Mouse (Mus musculus): ENCODE measurements around the gene Stx3.

Stx3 gene

DNA sequence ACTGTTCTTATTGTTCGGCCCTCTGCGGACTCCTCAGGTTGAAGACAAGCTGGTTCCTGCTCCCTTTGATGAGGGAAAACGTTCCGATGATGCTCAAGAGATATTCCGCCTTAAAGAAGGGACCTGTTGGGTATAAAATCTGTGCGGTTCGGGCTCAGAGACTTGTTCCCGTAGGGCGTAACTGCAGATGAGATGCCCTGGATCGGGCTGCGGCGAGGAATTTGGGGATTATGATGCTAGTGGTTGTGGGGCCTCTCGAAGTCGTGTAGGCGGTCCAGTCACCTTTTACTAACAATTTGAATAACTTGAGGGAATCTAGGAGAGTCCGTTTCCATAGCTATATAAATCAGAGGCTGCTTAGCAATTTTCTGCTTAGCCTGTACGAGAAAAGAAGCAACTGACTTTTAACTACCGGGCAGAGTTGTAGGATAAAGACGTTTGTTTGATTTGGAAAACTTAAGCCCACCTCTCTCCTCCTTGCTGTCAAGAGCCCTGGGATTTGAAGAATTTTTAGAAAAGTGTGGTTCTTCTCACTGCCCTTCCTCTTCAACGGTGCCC, at the start of gene Stx3:
Stx3 (minus strand) TSS at position 261 of the 558 bp plus-strand sequence.
- DNase-seq, result no peak

DNA sequence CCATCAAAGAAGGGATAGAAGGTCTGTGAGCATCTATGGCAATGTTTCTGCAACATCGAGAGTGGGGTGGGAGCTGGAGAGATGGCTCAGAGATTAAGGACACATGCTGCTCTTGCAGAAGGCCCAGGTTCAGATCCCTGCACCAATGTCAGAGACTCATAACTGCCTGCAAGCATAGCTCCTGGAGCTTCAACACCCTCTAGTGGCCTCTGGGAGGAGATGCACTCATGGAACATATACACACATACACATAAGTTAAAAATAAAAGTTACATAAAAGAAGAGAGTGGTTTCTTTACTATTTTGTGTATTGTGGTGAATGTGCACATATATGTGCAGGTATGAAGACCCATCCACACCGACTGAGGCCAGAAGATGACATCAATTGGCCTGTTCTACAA, 48.6 kb upstream of the Stx3 start:
- DNase-seq, result no peak

DNA sequence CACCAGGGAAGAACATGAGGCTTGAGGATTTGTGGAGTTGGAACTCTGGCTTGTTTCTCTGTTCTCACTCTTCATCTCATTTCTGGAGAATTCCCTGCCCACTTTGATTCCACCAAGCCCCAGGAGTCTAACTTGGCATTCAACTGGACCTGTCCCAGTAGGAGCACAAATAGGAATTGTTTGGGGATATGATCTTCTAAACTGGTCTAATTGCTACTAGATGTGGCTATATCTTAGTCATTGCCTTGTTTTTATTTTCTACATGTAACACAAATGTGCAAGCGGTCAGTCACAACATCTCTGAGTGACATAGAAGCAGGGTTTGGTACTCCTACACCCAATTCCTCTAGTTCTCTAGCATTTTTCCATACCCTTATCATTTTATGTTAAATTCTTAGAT, 41.8 kb upstream of the Stx3 start, which contains the start of gene Olfr1418:
Olfr1418 (minus strand) TSS at position 101 of the 400 bp plus-strand sequence.
- DNase-seq, result no peak

DNA sequence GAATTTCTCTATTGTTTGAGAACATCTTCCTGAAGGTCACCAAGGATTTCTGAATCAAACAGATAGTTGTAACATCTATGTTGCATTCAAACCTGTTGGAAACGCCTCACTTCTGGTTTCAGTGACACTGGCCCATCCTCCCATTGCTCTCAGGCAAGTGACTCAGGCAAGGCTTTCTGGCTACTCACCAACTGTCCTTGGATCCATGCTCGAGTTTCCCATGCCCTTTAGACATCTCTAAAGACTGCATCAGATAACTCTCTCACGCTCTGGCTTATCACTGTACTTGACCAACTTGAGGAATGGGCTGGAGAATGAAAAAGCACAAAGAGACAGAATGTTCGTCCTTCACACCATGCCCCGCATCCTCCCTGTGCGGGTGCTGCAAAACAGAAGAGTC, 37.3 kb upstream of the Stx3 start:
- no peak for DNase-seq

DNA sequence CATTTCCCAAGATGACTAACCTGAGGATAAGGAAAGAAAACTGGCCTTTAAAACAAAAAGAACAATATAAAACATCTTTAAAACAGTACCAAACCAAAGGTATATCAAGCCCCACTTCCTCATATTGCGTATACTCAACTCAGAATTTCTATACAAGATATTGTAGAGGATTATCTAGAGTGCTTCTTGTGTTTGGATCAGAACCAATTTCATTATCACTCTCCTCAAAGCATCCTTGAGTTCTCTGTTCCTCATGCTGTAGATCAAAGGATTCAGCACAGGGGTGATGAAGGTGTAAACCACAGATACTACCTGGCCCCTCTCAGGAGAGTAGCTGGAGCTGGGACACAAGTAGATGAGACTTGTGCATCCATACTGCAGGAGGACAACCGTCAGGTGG, 35.6 kb upstream of the Stx3 start:
- DNase-seq, result no peak

DNA sequence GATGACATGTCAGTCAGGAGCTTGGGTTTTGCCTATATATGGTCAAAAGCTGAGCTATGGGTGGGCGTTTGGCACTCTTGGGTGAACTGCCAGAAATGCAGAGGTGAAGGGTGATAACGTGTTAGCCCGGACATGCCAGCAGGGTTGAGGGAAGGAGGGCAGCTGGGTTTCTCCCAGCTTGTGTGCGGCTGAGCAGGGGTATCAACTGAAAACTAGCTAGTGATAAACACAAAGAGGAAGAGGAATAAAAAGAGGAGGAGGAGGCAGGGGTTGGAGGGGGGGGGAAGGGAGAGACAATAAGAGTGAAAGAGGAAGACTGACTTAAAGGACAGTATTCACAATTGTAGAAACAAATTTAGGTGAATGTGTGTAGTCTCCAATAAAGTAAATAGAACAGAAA, 33.4 kb upstream of the Stx3 start:
- DNase-seq, result no peak

DNA sequence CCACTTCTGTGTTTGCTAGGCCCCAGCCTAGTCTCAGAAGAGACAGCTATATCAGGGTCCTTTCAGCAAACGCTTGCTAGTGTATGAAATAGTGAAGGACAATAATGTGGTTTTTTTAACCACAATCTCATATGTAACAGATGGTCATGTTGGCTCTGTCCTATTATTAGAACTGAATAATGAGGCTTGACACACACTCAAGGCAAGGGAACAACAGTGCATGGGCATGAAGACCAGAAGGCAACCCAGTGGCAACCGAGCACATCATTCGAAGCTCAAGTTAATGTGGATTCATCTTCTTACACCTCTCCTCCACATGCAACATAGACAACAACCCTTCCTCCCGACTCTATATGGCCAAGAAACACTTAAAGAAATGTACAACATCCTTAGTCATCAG, 27.1 kb upstream of the Stx3 start:
- no peak for DNase-seq

DNA sequence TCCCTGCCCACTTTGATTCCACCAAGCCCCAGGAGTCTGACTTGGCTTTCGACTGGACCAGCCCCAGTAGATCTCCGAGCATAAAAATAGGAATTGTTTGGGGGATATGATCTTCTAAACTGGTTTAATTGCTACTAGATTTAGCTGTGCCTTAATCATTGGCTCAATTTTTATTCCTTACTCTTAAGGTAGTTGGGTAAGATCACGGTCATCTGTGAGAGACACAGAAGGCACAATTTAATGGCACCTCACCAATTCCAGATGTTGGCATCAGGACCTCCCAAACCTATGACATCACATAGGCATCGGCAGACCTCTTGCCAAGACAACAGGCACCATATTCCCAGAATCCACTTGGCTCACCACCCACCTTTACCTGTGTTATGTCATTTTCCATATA, 19.9 kb upstream of the Stx3 start, which contains the start of gene Olfr1417:
Olfr1417 (minus strand) TSS at position 101 of the 400 bp plus-strand sequence.
- no peak for DNase-seq

DNA sequence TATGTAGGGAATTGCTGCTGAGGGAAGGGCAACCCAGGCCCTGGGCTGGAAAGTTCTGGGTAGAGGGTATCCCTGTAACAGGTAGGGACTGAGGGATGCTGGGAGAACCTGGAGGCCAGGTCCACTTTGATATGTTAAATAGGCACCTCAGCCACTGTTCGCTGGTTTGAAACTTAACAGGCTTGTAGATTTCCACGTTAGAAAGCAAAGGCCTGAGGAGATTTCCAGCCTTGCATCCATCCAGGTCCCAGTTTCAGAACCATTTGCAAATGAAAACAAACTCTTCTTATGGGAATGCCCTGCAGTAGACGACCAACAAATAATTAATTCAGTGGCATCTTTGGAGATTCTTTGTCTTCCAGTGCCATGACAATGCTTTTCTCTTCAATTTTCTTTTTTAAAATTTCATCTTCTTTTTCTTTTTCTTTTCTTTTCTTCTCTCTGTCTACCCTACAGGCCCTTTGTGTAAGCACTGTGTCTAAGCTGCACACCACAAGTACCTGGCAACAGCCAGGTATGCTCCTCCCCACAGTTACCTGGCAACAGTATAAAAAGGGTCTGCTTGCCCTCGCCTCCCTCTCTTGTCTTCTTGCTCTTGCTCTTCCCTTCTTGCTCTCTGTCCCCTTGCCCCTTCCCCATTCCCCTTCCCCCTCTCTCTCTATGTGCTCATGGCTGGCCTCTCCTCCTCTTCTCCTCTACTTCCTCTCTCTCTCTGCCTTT, 4.3 kb upstream of the Stx3 start:
- no peak for DNase-seq

DNA sequence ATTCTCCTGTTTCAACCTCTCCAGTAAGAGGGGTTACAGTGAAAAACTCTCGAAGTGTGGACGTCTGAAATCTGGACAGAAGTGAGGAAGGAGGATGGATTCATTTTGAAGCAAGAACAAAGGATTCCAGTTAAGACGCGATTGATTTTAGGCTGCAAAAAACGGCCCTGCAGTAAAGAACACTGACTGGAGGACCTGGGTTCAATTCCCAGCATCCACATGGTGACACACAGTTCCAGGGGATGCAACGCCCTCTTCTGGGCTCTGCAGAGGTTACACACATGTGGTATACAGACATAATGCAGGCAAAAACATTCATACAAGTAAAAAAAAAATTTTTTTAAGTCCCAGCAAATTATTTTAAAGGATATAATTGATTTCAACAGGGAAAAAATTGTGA, 1.0 kb upstream of the Stx3 start:
- no peak for DNase-seq

DNA sequence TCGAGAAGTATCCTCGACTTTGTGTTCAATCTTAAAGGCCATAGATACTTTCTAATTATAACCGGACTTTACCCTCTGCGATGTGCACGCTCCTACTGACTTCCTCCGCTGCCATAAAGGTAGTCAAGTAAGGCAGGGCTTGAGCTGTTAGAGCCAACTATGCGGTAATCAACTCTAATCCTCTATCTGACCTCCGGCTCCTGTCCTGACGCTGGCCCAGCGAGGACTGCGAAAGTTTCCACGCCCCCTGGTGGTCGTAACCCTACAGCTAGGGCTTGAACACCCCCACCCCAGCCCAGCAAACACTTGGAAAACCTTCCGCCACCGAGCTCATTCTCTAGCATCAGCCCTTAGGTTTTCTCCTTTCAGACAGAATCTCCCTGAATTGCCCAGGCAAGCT, 597 bp upstream of the Stx3 start:
- DNase-seq, result peak; percentile 53 to 75

DNA sequence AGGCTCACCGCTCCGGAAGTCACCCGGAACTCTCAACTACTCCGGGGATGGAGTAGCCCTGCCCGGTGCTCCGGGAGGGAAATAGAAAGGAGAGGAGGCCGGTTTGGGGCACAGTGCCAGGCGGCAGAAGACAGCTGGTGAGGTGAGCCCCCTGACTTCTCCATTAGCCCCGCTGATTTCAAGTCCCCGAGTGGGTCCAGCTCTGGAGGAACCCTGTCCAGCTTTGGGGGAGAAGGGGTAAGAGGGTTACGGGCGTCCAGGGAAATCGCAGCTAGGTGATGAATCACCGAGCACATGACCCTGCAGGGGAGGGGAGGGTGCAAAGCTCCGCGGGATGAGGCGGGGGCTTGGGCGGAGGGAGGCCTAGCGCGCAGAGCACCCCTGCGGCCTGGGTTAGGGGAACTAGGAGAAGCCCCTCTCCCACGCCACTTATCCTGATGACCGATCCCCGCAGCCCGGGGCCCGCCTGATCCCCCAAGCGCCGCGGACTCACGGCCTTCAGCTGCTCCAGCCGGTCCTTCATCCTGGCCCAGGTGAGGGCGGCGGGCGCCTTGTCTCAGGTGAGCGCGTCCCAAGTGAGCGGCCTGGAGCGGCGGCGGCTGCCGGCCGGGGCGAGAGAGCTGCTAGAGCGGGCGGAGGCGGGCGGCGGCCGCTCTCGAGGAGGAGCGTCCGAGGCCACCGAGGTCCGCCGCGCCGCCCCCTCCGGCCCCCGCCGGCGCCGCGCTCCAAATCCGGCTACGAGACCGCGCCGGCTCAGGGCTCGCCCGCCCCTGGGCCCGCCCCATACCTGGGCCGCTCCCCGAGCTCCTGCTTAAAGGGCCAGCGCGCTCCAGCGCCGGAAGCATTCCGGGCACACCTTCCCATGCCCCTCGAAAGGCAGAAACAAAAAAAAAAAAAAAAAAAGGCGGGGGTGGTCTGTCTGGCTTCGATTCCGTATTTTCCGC, 732 bp downstream of the Stx3 start:
- DNase-seq, result peak; percentile 41 to 57

DNA sequence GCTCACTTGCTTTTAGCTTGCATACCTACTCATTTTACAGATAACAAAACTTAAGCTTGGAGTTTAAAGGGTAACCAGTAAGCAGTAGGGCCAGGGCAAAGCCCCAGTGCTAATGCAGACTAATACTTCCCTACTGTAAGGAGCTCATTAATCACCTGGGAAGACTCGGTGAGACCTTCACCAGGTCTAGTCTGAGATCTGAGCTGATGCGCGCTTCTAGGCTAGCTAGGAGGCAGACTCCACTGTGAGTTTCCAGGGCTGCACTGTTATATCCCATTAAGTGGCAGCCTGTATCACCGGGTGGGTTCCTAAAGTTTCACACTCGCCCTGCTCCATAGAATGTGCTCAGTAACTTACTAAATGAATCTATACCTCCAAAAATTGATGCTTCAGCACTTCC, 1.6 kb downstream of the Stx3 start:
- no peak for DNase-seq

DNA sequence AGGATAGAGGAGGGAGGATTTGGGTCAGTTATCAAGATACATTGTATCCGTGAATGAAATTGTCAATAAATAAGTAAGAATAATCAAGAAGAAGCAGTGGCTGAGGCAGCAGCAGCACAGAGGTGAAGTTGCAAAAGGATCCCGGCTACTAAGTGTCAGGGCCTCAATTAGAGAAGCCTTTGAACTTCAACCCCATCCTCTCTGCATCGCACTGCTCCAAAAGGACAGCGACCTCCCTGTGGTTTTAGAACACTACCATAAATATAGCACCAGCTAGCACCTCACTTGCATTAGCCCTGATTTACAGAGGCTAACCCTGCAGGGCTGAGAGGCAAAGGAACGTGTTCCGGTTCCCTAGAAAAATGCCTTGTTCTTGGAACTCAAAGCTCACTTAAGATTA, 2.5 kb downstream of the Stx3 start:
- DNase-seq, result no peak

DNA sequence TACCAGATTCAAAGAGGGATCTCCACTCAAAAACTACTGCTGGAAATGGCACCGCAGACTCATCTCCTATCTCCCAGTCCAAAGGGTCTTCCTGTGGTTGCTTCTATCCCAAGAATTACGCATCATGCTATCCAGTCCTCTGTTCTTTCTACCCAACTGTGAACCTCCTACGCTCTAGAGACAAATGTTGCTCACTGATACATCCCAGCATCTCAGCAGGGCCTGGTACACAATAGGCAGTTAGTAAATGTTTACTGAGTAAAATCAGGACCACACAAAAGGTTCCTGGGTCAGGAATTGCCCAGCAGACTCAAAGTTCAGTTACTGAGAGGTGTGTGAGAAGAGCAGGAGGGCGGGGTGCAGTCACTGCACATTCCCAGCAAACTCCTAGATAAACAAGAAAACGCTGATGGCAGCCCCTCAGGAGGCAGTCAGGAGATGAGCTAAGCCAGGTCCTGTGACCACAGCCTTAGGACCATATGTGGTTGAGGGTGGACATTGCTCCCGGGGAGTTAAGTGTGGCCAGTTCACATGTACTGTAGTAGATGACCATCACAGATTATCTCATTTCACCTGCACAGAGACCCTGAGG, 4.4 kb downstream of the Stx3 start:
- no peak for DNase-seq

DNA sequence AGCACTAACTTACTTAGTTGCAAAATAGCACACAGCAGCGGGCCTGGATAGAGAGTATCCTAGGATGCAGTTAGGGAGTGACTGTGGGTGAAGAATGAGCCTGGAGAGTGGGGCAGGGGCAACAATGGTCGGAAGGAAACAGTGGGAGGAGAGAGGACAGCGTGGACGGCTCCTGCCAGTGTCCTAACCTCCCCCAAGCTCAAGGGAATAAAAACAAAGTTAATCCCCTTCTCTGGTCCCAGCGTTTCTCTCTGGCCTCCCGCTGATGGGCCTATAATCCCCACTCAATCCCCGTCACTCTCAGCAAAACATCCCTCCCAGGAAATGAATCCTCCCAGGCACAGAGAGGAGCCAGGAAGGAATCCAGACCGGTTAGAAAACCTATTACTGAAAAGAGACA, 5.6 kb downstream of the Stx3 start:
- no peak for DNase-seq

DNA sequence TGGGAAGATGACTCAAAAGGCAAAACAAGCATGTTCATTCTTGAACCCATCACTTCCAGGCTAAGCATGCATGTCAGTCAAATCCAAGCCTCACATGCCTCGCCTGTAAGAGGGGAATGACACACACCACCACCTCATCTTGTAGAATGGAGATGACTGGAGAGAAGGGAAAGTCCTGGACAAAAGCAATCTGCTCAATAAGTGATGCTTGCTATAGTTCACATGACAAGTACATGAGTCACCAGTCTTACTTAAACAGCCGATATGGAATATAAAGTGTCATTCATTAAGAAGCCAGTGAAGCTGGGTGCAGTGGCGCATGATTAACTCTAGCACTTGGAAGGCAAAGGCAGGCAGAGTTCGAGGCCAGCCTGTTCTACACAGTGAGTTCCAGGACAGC, 6.1 kb downstream of the Stx3 start:
- no peak for DNase-seq

DNA sequence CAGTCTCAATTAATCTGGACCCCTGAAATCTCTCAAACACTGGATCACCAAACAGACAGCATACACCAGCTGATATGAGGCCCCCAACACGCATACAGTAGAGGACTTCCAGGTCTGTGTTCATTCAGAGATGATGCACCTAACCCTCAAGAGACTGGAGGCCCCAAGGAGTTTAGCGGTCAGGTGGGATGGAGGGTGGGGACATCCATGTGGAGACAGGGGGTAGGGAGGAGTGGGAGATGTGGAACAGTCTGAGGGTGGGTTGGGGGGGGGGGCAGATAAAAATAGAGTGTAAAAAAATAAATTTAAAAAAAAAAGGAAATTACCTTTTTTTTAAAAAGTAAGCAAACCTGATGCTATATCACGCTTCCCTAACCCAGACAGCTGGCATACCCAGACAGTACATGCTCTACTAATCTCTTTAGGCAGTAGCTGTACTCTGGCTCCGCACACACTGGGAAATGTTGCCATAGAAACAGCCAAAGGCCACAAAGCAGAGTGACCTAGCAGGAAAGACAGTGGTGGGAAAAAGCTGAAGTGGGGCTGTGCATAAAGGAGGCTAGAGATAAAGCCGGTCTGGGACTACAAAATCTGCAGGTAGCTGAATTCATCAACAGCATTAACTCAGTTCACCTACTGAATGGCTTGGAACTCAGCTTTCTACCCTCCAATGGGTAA, 7.4 kb downstream of the Stx3 start:
- no peak for DNase-seq

DNA sequence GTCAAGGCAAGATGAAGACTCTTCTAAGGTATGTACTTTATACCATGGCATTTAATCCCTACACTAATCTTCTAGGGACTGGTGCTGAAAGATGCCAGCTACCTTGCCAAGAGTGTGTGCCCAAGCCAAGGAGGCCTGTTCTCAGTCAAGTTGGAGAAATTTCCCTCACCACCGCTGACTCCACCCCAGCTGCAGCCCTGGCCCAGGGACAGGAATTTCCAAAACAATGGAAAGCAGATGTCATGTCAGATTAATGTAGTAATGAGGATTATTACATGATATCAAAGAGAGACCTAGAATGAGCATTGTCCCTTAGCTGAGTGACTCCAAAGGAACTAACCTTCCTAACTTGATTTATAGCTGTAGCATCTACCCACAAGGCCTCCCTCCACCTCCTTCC, 8.3 kb downstream of the Stx3 start:
- no peak for DNase-seq

DNA sequence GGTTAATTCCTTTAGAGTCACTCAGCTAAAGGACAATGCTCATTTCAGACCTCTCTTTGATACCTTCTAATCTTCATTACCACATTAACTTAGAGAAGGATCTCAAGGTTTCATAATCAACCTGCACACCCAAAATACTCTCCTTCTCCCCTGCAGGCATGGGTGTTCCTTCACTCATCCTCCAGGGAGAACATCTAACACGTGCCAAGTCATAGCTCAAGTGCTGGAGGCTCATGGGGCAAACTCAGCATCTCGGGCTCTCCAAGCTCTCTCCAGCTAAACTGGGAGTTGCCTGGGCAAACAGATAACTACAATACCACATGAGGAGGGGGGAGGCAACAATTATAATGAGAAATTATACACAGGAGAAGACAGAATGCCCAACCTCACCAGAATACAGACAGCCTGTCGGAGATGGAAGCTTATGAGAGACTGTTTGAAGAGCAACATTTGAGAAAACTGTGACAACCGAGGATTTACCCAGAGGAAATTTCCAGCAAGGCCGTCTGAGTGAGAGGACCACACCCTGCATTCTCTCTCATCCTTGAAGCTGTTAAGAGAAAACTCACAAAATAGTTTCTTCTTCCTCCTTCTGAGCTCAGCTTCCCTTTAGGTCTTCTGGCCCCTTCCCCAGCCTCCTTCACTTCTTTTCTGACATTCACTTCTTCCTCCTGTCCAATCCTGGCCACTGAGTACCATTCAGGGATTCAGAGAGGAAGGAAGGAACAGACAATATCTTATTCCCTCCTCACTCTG, 9.0 kb downstream of the Stx3 start:
- no peak for DNase-seq

DNA sequence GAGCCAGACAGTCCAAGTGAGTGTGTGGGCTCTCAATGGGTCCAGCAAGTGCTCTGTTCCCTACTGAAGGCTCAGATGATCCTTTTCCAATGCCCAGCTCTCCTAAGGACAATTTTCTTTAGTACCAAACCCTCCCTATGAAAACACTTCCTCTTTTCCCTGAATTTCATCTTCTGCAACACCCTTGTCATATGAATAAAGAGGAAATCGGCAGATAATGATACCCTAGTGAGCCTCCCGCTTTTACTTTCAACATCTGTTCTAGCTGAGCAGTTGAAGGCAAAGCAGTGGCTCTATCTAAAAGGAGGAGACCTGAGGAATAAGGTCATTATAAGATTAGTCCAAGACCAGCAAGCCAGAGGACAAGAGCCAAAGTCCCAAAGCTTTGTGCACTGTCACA, 10.8 kb downstream of the Stx3 start:
- DNase-seq, result no peak

DNA sequence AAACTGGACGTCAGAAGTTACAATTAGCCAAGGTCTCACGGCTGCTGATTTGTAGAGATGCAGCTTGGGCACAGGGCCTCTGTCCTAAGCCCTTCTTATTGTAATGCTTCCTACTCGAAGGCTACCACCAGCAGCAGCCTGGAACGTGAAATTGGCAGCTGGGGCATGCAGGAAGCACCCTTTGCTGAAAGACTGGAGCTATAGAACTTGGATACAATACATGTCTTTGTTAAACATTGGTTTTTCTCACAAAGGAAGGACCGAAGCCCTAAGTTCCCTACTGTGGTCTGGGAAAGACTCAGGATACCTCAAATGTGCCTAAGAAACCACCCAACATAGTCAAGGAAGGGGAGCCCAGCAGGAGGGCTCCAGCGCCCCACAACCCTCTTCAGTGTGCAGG, 11.4 kb downstream of the Stx3 start:
- no peak for DNase-seq

Measured in spleen, adult 18-20 months (tissue).